Mouse (Mus musculus) embryonic fibroblast, embryonic 13.5 days (primary cell): ENCODE data around the gene Fam71f2.

Experiments
- CTCF ChIP-seq: IDR thresholded peaks from 2 replicates; pipeline ENCODE4 v1.5.1; 2011; ENCODE audit warnings: mild to moderate bottlenecking, control low read depth, low read length, moderate library complexity, borderline replicate concordance; ENCODE audit not compliant: insufficient read depth
- POLR2A ChIP-seq: IDR thresholded peaks from 2 replicates; pipeline ENCODE4 v1.6.1; 2011; ENCODE audit warnings: low read depth, mild to moderate bottlenecking, control low read depth, low read length, moderate library complexity

DNA sequence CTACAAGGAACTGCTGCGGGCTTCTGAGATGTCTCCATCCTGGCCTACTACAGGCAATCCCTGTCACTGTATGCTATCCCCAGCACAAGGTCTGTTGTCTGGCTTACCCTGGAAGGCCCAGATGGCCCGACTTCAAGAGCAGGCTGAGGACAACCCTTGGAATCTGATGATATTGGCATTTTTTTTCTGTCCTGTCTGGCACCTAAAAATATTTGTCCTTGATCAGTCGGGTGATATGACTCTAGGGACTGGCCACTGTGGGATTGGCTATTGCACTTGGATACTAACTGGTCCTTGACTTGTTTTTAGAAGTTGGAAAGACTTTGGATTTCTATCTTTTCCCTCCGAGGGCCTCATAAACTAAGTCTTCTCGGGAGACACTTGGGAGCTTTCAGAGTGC is 17.6 kb upstream of the Fam71f2 start:
- TF ChIP-seq CTCF (no peak), POLR2A (no peak)
